15 mouse cellular contexts compared by ENCODE assay signal in the genomic region with DNA sequence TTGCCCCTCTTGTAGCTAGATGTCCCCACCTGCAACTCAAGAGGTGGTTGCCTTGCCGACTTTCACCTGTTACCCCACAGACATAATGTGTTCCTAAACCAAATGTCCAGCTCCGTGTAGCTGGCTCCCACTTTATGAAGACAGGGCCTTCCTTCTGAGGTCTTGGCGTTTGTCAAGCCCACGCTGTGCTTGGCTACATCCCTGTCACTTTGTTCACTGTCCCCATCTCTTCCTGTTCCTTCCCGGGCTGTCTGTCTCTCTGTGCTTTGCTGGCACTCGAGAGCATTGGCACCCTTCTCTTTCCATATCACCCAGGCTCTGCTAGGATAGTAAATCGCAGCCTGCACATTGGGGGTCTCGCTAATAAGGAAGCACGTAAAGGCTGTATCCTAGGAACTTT. TPM values are rescaled to one million over a fixed set of nuclear protein-coding genes. Genes with fewer than 3 reads are reported as not detected.
DNase-seq lines count a peak whose midpoint lies in the region; TF ChIP-seq lines count a peak whose summit lies in the region.
"Had no signal": no experiment of that assay in that cellular context is flagged by ENCODE, and none has a peak within 500 bp of the region (broad histone marks: within the 10 kb centered on the region; RNA-seq: fewer than 3 reads in every experiment).

No protein-coding gene starts in this region.

- no peak for TF ChIP-seq CTCF in layer of hippocampus, adult 2 months (conservative IDR thresholded peaks at IDR 0.05)

- 0 out of 2 replicates have a peak overlapping the region, but pooled peaks have one; percentile 54 for H3K4me3 ChIP-seq in heart, embryonic 10.5 days
- no peak overlapping the region for H3K4me3 ChIP-seq in layer of hippocampus, adult 2 months
- H3K4me3 ChIP-seq: embryonic facial prominence, embryonic 15.5 days; intestine, embryonic 15.5 days had no signal

- 64% methylated on average over 9 of the region's 9 CpGs for WGBS in heart, embryonic 10.5 days

- H3K27ac ChIP-seq in heart, embryonic 10.5 days: peak overlapping the region; percentile 87
- peak overlapping the region; percentile 88 for H3K27ac ChIP-seq in layer of hippocampus, adult 2 months
- H3K27ac ChIP-seq: embryonic facial prominence, embryonic 15.5 days; hindbrain, embryonic 14.5 days; intestine, embryonic 15.5 days; macrophage had no signal

- no peak for DNase-seq in heart, embryonic 10.5 days (ENCODE audit: low spot score)
- DNase-seq in heart, postnatal 36 days: no peak
- no peak for DNase-seq in layer of hippocampus, adult 2 months (ENCODE audit: low spot score in 2 of 2)
- DNase-seq in layer of hippocampus, adult 8-10 months (ENCODE audit: low spot score in 2 of 2): no peak
- peak; percentile 38 to 48 for DNase-seq in cerebellum, postnatal 10 days
- peak; percentile 45 to 55 for DNase-seq in cerebellum, postnatal 14 days
- no peak for DNase-seq in thymus, adult 18-20 months
- no peak for DNase-seq in adipocyte (ENCODE audit: low spot score)
- DNase-seq: adrenal gland, postnatal 36 days; kidney, postnatal 4 days; midbrain, embryonic 14.5 days had no signal

- intact Hi-C loops in heart, postnatal 36 days (cut with DNase I): loop anchor here (2.0 kb wide), 1 partner anchor 625 kb away; no protein-coding TSS in a partner anchor

- no peaks in the 10 kb centered on the region for H3K27me3 ChIP-seq in heart, embryonic 10.5 days (ENCODE audit: insufficient read depth, poor library complexity, severe bottlenecking)
- H3K27me3 ChIP-seq: embryonic facial prominence, embryonic 15.5 days; intestine, embryonic 15.5 days had no signal

- no peaks in the 10 kb centered on the region for H3K9me3 ChIP-seq in heart, embryonic 10.5 days
- H3K9me3 ChIP-seq: embryonic facial prominence, embryonic 15.5 days; intestine, embryonic 15.5 days had no signal

- H3K36me3 ChIP-seq in heart, embryonic 10.5 days: peaks cover 59% of the 10 kb centered on the region
- H3K36me3 ChIP-seq: embryonic facial prominence, embryonic 15.5 days; intestine, embryonic 15.5 days had no signal

- peaks cover 51% of the 10 kb centered on the region for H3K4me1 ChIP-seq in heart, embryonic 10.5 days
- H3K4me1 ChIP-seq: intestine, embryonic 15.5 days had no signal

RNA-seq across cellular contexts. Expression of a gene that starts 30.8 kb away (rescaled TPM):
- 133 and 207 TPM in 2 replicates for polyA plus RNA-seq in heart, embryonic 10.5 days (2016; fragmentation: Nextera tagmentation; extraction: Ambion mirVana)
- total RNA-seq in heart, postnatal 36 days (2021): 100 to 1,000 TPM; 174 to 188 TPM
- total RNA-seq in layer of hippocampus, adult 2 months (2021): 10 to 100 TPM; 63.7 to 66.9 TPM
- total RNA-seq in layer of hippocampus, adult 8-10 months (2022): 10 to 100 TPM; 65.2 to 76.9 (median 67.4) TPM

Comparison
In these comparisons a context has a peak if more than half of its experiments do, and no peak if none do; other contexts are left out.
1. DNase-seq: peak in cerebellum, postnatal 10 days (2 of 2) and cerebellum, postnatal 14 days (2 of 2); none in heart, embryonic 10.5 days (single experiment), heart, postnatal 36 days (0 of 2), layer of hippocampus, adult 2 months (0 of 2), layer of hippocampus, adult 8-10 months (0 of 2), thymus, adult 18-20 months (0 of 2) and adipocyte (single experiment).